ENCODE assay signal across 14 mouse cellular contexts in the genomic region with DNA sequence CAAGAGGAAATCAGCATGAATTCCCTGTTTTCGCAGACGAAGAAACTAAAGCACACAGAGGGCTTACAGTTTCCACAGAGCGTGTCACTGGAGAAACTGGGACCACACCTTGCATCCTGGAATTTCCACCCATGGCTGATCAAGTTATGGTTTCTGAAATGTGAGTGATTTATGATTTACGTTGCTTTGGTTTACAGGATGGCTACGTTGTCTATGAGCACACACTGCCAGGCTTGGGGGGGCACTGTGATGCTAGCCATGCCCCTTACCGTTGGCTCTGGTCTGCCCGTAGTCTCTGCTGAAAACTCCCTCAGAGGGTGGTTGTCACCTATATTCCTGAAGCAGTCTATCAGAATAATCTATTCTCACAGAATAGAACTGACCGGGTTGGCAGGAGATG. TPM values are rescaled to one million over a fixed set of nuclear protein-coding genes. Genes with fewer than 3 reads are reported as not detected.
DNase-seq lines count a peak whose midpoint lies in the region; ATAC-seq and TF ChIP-seq lines count a peak whose summit lies in the region.
"Had no signal": no experiment of that assay in that cellular context is flagged by ENCODE, and none has a peak within 500 bp of the region (broad histone marks: within the 10 kb centered on the region; RNA-seq: fewer than 3 reads in every experiment).

Gene Col25a1 (plus strand): TSS at position 301 of the 400 bp plus-strand sequence.

- no peak within 1 kb of the TSS for H3K27ac ChIP-seq in embryonic facial prominence, embryonic 11.5 days (replicated peaks; ENCODE audit: low read depth, low read length)
- no peak within 1 kb of the TSS for H3K27ac ChIP-seq in embryonic facial prominence, embryonic 10.5 days (replicated peaks)
- H3K27ac ChIP-seq in lung, embryonic 14.5 days (ENCODE audit: low read depth) = no peak within 1 kb of the TSS
- no peak within 1 kb of the TSS for H3K27ac ChIP-seq in midbrain, embryonic 15.5 days
- no peak within 1 kb of the TSS for H3K27ac ChIP-seq in cerebellum, adult 2 months (ENCODE audit: insufficient read depth, low read length)
- H3K27ac ChIP-seq: forebrain, embryonic 15.5 days; liver, embryonic 14.5 days; neural tube, embryonic 15.5 days had no signal

- H3K4me1 ChIP-seq in embryonic facial prominence, embryonic 11.5 days (ENCODE audit: control insufficient read depth, insufficient read depth, low read length) = no peaks in the 10 kb centered on the region
- H3K4me1 ChIP-seq in embryonic facial prominence, embryonic 10.5 days = peaks cover 5% of the 10 kb centered on the region; the same call in 1 of the 2 replicates
- H3K4me1 ChIP-seq in lung, embryonic 14.5 days (ENCODE audit: insufficient read depth) = no peaks in the 10 kb centered on the region
- H3K4me1 ChIP-seq in midbrain, embryonic 15.5 days = peaks cover 7% of the 10 kb centered on the region; the same call in 1 of the 2 replicates
- H3K4me1 ChIP-seq in cerebellum, adult 2 months (ENCODE audit: control insufficient read depth, insufficient read depth, low read length) = no peaks in the 10 kb centered on the region; the same call in 1 of the 2 replicates
- H3K4me1 ChIP-seq: megakaryocyte, embryonic 14.5 days had no signal

- no peak within 1 kb of the TSS for H3K4me3 ChIP-seq in embryonic facial prominence, embryonic 11.5 days (ENCODE audit: low read depth, low read length)
- H3K4me3 ChIP-seq in embryonic facial prominence, embryonic 10.5 days = no peak within 1 kb of the TSS
- H3K4me3 ChIP-seq in lung, embryonic 14.5 days (ENCODE audit: low read depth, low read length) = no peak within 1 kb of the TSS
- no peak within 1 kb of the TSS for H3K4me3 ChIP-seq in midbrain, embryonic 15.5 days
- no peak within 1 kb of the TSS for H3K4me3 ChIP-seq in cerebellum, adult 2 months (replicated peaks; ENCODE audit: insufficient read depth, low read depth, low read length)
- H3K4me3 ChIP-seq: forebrain, embryonic 15.5 days; megakaryocyte, embryonic 14.5 days; neural tube, embryonic 15.5 days had no signal

- no peak for TF ChIP-seq CTCF in lung, embryonic 14.5 days (IDR thresholded peaks at IDR 0.05; ENCODE audit: low read depth)
- TF ChIP-seq CTCF in cerebellum, adult 2 months (IDR thresholded peaks at IDR 0.05; ENCODE audit: borderline replicate concordance, insufficient read depth, low read depth, low read length) = no peak

- no peaks in the 10 kb centered on the region for H3K36me3 ChIP-seq in embryonic facial prominence, embryonic 11.5 days (replicated peaks; ENCODE audit: control insufficient read depth, insufficient read depth, low read depth, low read length)
- H3K36me3 ChIP-seq in embryonic facial prominence, embryonic 10.5 days (replicated peaks) = no peaks in the 10 kb centered on the region
- no peaks in the 10 kb centered on the region for H3K36me3 ChIP-seq in lung, embryonic 14.5 days (ENCODE audit: insufficient read depth)
- no peaks in the 10 kb centered on the region for H3K36me3 ChIP-seq in midbrain, embryonic 15.5 days (replicated peaks)
- H3K36me3 ChIP-seq: forebrain, embryonic 15.5 days; neural tube, embryonic 15.5 days had no signal

- no peaks in the 10 kb centered on the region for H3K9me3 ChIP-seq in embryonic facial prominence, embryonic 11.5 days (replicated peaks; ENCODE audit: control insufficient read depth, low read length)
- H3K9me3 ChIP-seq in embryonic facial prominence, embryonic 10.5 days = no peaks in the 10 kb centered on the region
- H3K9me3 ChIP-seq in lung, embryonic 14.5 days (ENCODE audit: low read depth, low read length) = no peaks in the 10 kb centered on the region
- no peaks in the 10 kb centered on the region for H3K9me3 ChIP-seq in midbrain, embryonic 15.5 days
- H3K9me3 ChIP-seq: forebrain, embryonic 15.5 days; neural tube, embryonic 15.5 days had no signal

- DNase-seq in embryonic facial prominence, embryonic 11.5 days (ENCODE audit: low spot score) = no peak
- DNase-seq in embryonic facial prominence, embryonic 10.5 days (ENCODE audit: low spot score) = no peak
- no peak for DNase-seq in lung, embryonic 14.5 days
- DNase-seq in lung, postnatal 25 days (ENCODE audit: low spot score) = no peak
- DNase-seq in layer of hippocampus, postnatal 25 days (ENCODE audit: extremely low spot score in 1 of 2, low spot score in 1 of 2) = no peak
- DNase-seq in cerebellum, adult 2 months = no peak
- DNase-seq: heart, postnatal 14 days; kidney, adult 8-10 months had no signal

- no peak for TF ChIP-seq POLR2A in cerebellum, adult 2 months (IDR thresholded peaks at IDR 0.05; ENCODE audit: borderline replicate concordance, insufficient read depth, low read length)

- 94% methylated on average over 8 of the region's 8 CpGs for WGBS in embryonic facial prominence, embryonic 11.5 days
- 94% methylated on average over 8 of the region's 8 CpGs for WGBS in embryonic facial prominence, embryonic 10.5 days
- 85% methylated on average over 8 of the region's 8 CpGs for WGBS in lung, embryonic 14.5 days
- 90% methylated on average over 8 of the region's 8 CpGs for WGBS in midbrain, embryonic 15.5 days
- WGBS in cerebellum, adult 2 months = 79% methylated on average over 8 of the region's 8 CpGs

- no peaks in the 10 kb centered on the region for H3K27me3 ChIP-seq in embryonic facial prominence, embryonic 11.5 days (ENCODE audit: control insufficient read depth, insufficient read depth, low read length)
- H3K27me3 ChIP-seq in embryonic facial prominence, embryonic 10.5 days (replicated peaks; ENCODE audit: low read depth, poor library complexity, severe bottlenecking) = no peaks in the 10 kb centered on the region
- no peaks in the 10 kb centered on the region for H3K27me3 ChIP-seq in lung, embryonic 14.5 days (ENCODE audit: insufficient read depth, low read length)
- H3K27me3 ChIP-seq in midbrain, embryonic 15.5 days (replicated peaks) = no peaks in the 10 kb centered on the region
- no peaks in the 10 kb centered on the region for H3K27me3 ChIP-seq in cerebellum, adult 2 months (ENCODE audit: control insufficient read depth, insufficient read depth, low read length)
- H3K27me3 ChIP-seq: forebrain, embryonic 15.5 days; megakaryocyte, embryonic 14.5 days; neural tube, embryonic 15.5 days had no signal

- no peak within 1 kb of the TSS for H3K9ac ChIP-seq in embryonic facial prominence, embryonic 11.5 days (replicated peaks; ENCODE audit: low read length)
- no peak within 1 kb of the TSS for H3K9ac ChIP-seq in lung, embryonic 14.5 days
- no peak within 1 kb of the TSS for H3K9ac ChIP-seq in midbrain, embryonic 15.5 days
- H3K9ac ChIP-seq: forebrain, embryonic 15.5 days; liver, embryonic 14.5 days; neural tube, embryonic 15.5 days had no signal

- no peak for ATAC-seq in embryonic facial prominence, embryonic 11.5 days (replicated peaks; ENCODE audit: insufficient number of reproducible peaks, low FRiP score, low TSS enrichment, low read depth)
- no peak for ATAC-seq in lung, embryonic 14.5 days (ENCODE audit: insufficient read depth)
- ATAC-seq in midbrain, embryonic 15.5 days (replicated peaks) = no peak
- ATAC-seq in megakaryocyte-erythroid progenitor cell, adult 5-6 weeks (replicated peaks; ENCODE audit: low FRiP score, low TSS enrichment, poor library complexity, severe bottlenecking) = no peak
- ATAC-seq: forebrain, embryonic 15.5 days had no signal

- no peak within 1 kb of the TSS for H3K4me2 ChIP-seq in embryonic facial prominence, embryonic 11.5 days (ENCODE audit: low read depth, low read length)
- H3K4me2 ChIP-seq in lung, embryonic 14.5 days = no peak within 1 kb of the TSS
- no peak within 1 kb of the TSS for H3K4me2 ChIP-seq in midbrain, embryonic 15.5 days
- H3K4me2 ChIP-seq: forebrain, embryonic 15.5 days; neural tube, embryonic 15.5 days had no signal

RNA-seq across cellular contexts. Expression of gene Col25a1, which starts in this region (rescaled TPM):
- 11.0 and 11.1 TPM in 2 replicates for polyA plus RNA-seq in embryonic facial prominence, embryonic 11.5 days (2014; fragmentation: Nextera tagmentation; extraction: Ambion mirVana)
- 6.9 and 9.1 TPM in 2 replicates for polyA plus RNA-seq in embryonic facial prominence, embryonic 10.5 days (2016; fragmentation: Nextera tagmentation; extraction: Ambion mirVana)
- polyA plus RNA-seq in lung, embryonic 14.5 days (2014; fragmentation: Nextera tagmentation; extraction: Ambion mirVana) = 15.8 and 17.0 TPM in 2 replicates
- 10 to 100 TPM; 68.4 to 70.2 TPM for total RNA-seq in layer of hippocampus, postnatal 25 days (2021)
- 14.4 and 15.3 TPM in 2 replicates for polyA plus RNA-seq in midbrain, embryonic 15.5 days (2015; fragmentation: Nextera tagmentation; extraction: Ambion mirVana)
- 3.5 and 3.7 TPM in 2 replicates for polyA plus RNA-seq in cerebellum, adult 2 months (2012; rRNA removed)
- total RNA-seq in megakaryocyte-erythroid progenitor cell, adult 5-6 weeks (2014; fragmentation: Nextera tagmentation) = 0.05 TPM in 1 of 2 replicates, not detected in the other
- total RNA-seq in megakaryocyte-erythroid progenitor cell, adult 5-6 weeks (2017) = not detected in 2 replicates

Comparison
In these comparisons a context has a peak if more than half of its experiments do, and no peak if none do; other contexts are left out.
1. RNA of gene Col25a1 (total RNA-seq): 68.4 to 70.2 TPM in layer of hippocampus, postnatal 25 days; 0.05 TPM in megakaryocyte-erythroid progenitor cell, adult 5-6 weeks; every median in the first group is over 10 times any median in the second.